Mouse (Mus musculus) urinary bladder, postnatal 36 days (tissue): ENCODE data around the gene Usp50.

Experiments used
- DNase-seq, 2 experiments: peaks; one replicate each; pipeline ENCODE4 v3.0.0; 2022; ENCODE audit warnings: low spot score in 2 of 2, mixed read lengths in 1 of 2

Usp50 gene

GRCm38 (mm10) chr2:126665984-126666383 lies 117.3 kb downstream of the Usp50 start:
- DNase-seq, result no peak

GRCm38 (mm10) chr2:126663481-126663880 lies 119.8 kb downstream of the Usp50 start:
- DNase-seq, result no peak
